Comparison of ENCODE assay signal across 9 mouse cellular contexts in genomic region chr4:94602496-94603030, GRCm38 (mm10). TPM values are rescaled to one million over a fixed set of nuclear protein-coding genes. Genes with fewer than 3 reads are reported as not detected.
DNase-seq lines count a peak whose midpoint lies in the region; ATAC-seq and TF ChIP-seq lines count a peak whose summit lies in the region.
"Had no signal": no experiment of that assay in that cellular context is flagged by ENCODE, and none has a peak within 500 bp of the region (broad histone marks: within the 10 kb centered on the region; RNA-seq: fewer than 3 reads in every experiment).

No protein-coding gene starts in this region.

- H3K79me2 ChIP-seq in MEL (ENCODE audit: control insufficient read depth, insufficient read depth, low read length, poor library complexity), result peaks cover 44% of the 10 kb centered on the region

- DNase-seq in heart, postnatal 25 days (ENCODE audit: low spot score), result no peak
- DNase-seq in MEL (ENCODE audit: low read depth, low spot score), result no peak
- DNase-seq in spleen, postnatal 14 days (ENCODE audit: low spot score in 2 of 2), result no peak
- DNase-seq in retina, embryonic 14.5 days (ENCODE audit: low spot score), result no peak

- TF ChIP-seq EP300 in MEL (IDR thresholded peaks at IDR 0.05; ENCODE audit: low read depth in 1 of 2, low read length in 2 of 2), result no peak

- peak overlapping the region; percentile 94 for H3K27ac ChIP-seq in heart, embryonic 15.5 days
- H3K27ac ChIP-seq in MEL (ENCODE audit: control insufficient read depth, low read depth, low read length), result peak overlapping the region; percentile 55
- peak overlapping the region; percentile 93 for H3K27ac ChIP-seq in forebrain, embryonic 15.5 days (replicated peaks)
- peak overlapping the region; percentile 83 for H3K27ac ChIP-seq in liver, embryonic 15.5 days (replicated peaks)
- peak overlapping the region; percentile 75 for H3K27ac ChIP-seq in stomach, embryonic 16.5 days (ENCODE audit: low read length)

- no peaks in the 10 kb centered on the region for H3K9me3 ChIP-seq in heart, embryonic 15.5 days (replicated peaks)
- no peaks in the 10 kb centered on the region for H3K9me3 ChIP-seq in MEL (replicated peaks; ENCODE audit: insufficient read depth, low read length)
- no peaks in the 10 kb centered on the region for H3K9me3 ChIP-seq in forebrain, embryonic 15.5 days
- H3K9me3 ChIP-seq in liver, embryonic 15.5 days (replicated peaks), result no peaks in the 10 kb centered on the region
- no peaks in the 10 kb centered on the region for H3K9me3 ChIP-seq in stomach, embryonic 16.5 days (replicated peaks; ENCODE audit: control insufficient read depth, low read length)

- peak overlapping the region; percentile 98 for H3K9ac ChIP-seq in heart, embryonic 15.5 days
- H3K9ac ChIP-seq in MEL (ENCODE audit: control insufficient read depth, low read depth, low read length, poor library complexity, severe bottlenecking), result peak overlapping the region; percentile 97
- peak overlapping the region; percentile 69 for H3K9ac ChIP-seq in forebrain, embryonic 15.5 days (replicated peaks)
- H3K9ac ChIP-seq in liver, embryonic 15.5 days, result peak overlapping the region; percentile 84
- H3K9ac ChIP-seq in stomach, embryonic 16.5 days (ENCODE audit: low read length), result peak overlapping the region; percentile 81

- H3K36me3 ChIP-seq in heart, embryonic 15.5 days, result no peaks in the 10 kb centered on the region
- H3K36me3 ChIP-seq in MEL (ENCODE audit: control insufficient read depth in 1 of 2, insufficient read depth in 2 of 2, low read length in 2 of 2), result peaks cover 0 to 21% of the 10 kb centered on the region in 2 experiments; a peak in 3 of 4 replicates
- H3K36me3 ChIP-seq in forebrain, embryonic 15.5 days, result no peaks in the 10 kb centered on the region
- H3K36me3 ChIP-seq in liver, embryonic 15.5 days (replicated peaks), result no peaks in the 10 kb centered on the region
- no peaks in the 10 kb centered on the region for H3K36me3 ChIP-seq in stomach, embryonic 16.5 days (ENCODE audit: control insufficient read depth, insufficient read depth, low read length)

- H3K4me1 ChIP-seq in heart, embryonic 15.5 days (replicated peaks), result peaks cover 22% of the 10 kb centered on the region
- peaks cover 4 to 10% of the 10 kb centered on the region in 2 experiments for H3K4me1 ChIP-seq in MEL (ENCODE audit: control insufficient read depth in 1 of 2, insufficient read depth in 2 of 2, low read length in 2 of 2)
- H3K4me1 ChIP-seq in forebrain, embryonic 15.5 days, result peaks cover 28% of the 10 kb centered on the region
- H3K4me1 ChIP-seq in liver, embryonic 15.5 days (replicated peaks), result peaks cover 26% of the 10 kb centered on the region
- peaks cover 6% of the 10 kb centered on the region; the same call in 1 of the 2 replicates for H3K4me1 ChIP-seq in stomach, embryonic 16.5 days (ENCODE audit: control insufficient read depth, insufficient read depth, low read length)

- no peak for TF ChIP-seq RAD21 in MEL (IDR thresholded peaks at IDR 0.05; ENCODE audit: low read depth, low read length)

- no peak; the same call in 1 of the 2 replicates for ATAC-seq in heart, embryonic 15.5 days (replicated peaks; ENCODE audit: insufficient number of reproducible peaks, insufficient read depth, low FRiP score, low read depth)
- no peak for ATAC-seq in forebrain, embryonic 15.5 days (replicated peaks)
- ATAC-seq in liver, embryonic 15.5 days (ENCODE audit: insufficient read depth), result peak; percentile 68
- no peak; the same call in none of the 2 replicates for ATAC-seq in stomach, embryonic 16.5 days (ENCODE audit: insufficient read depth, low FRiP score)

- WGBS in heart, embryonic 15.5 days, result under 1% methylated on average over 33 of the region's 33 CpGs
- WGBS in forebrain, embryonic 15.5 days, result under 1% methylated on average over 33 of the region's 33 CpGs
- WGBS in liver, embryonic 15.5 days (ENCODE audit: insufficient replicate concordance), result under 1% methylated on average over 33 of the region's 33 CpGs
- WGBS in stomach, embryonic 16.5 days, result under 1% methylated on average over 33 of the region's 33 CpGs

- no peak for TF ChIP-seq CTCF in MEL (IDR thresholded peaks at IDR 0.05 in 2 of 3, conservative IDR thresholded peaks at IDR 0.05 in 1 of 3; ENCODE audit: control insufficient read depth in 1 of 3, insufficient read depth in 1 of 3, low read depth in 2 of 3, low read length in 3 of 3, poor library complexity in 1 of 3, severe bottlenecking in 1 of 3)

- no peak; a peak in 1 of 4 replicates for TF ChIP-seq POLR2A in MEL (IDR thresholded peaks at IDR 0.05; ENCODE audit: control insufficient read depth in 1 of 2, insufficient read depth in 1 of 2, low read depth in 1 of 2, low read length in 2 of 2, poor library complexity in 1 of 2)

- H3K27me3 ChIP-seq in heart, embryonic 15.5 days, result no peaks in the 10 kb centered on the region
- no peaks in the 10 kb centered on the region for H3K27me3 ChIP-seq in MEL (ENCODE audit: control insufficient read depth in 1 of 2, insufficient read depth in 2 of 2, low read length in 2 of 2)
- H3K27me3 ChIP-seq in forebrain, embryonic 15.5 days, result no peaks in the 10 kb centered on the region
- H3K27me3 ChIP-seq in liver, embryonic 15.5 days, result no peaks in the 10 kb centered on the region
- H3K27me3 ChIP-seq in stomach, embryonic 16.5 days (ENCODE audit: control insufficient read depth, insufficient read depth, low read length), result no peaks in the 10 kb centered on the region

- peak overlapping the region; percentile 81 for H3K4me2 ChIP-seq in heart, embryonic 15.5 days
- H3K4me2 ChIP-seq in forebrain, embryonic 15.5 days (replicated peaks), result peak overlapping the region; percentile 77
- peak overlapping the region; percentile 88 for H3K4me2 ChIP-seq in liver, embryonic 15.5 days
- peak overlapping the region; percentile 76 for H3K4me2 ChIP-seq in stomach, embryonic 16.5 days (ENCODE audit: low read depth, low read length)

- peak overlapping the region; percentile 100 for H3K4me3 ChIP-seq in heart, embryonic 15.5 days
- peak overlapping the region; percentile 87 to 97 for H3K4me3 ChIP-seq in MEL (ENCODE audit: control insufficient read depth in 1 of 2, insufficient read depth in 1 of 2, low read depth in 2 of 2, low read length in 2 of 2)
- peak overlapping the region; percentile 61 for H3K4me3 ChIP-seq in forebrain, embryonic 15.5 days
- H3K4me3 ChIP-seq in liver, embryonic 15.5 days (replicated peaks), result peak overlapping the region; percentile 95
- H3K4me3 ChIP-seq in stomach, embryonic 16.5 days (replicated peaks; ENCODE audit: low read length), result peak overlapping the region; percentile 85

- intact Hi-C loops in heart, postnatal 25 days (cut with DNase I), result no loop called here

RNA-seq across cellular contexts. Expression of gene Plaa, which starts 0.5 kb away (rescaled TPM):
- 48.3 and 49.5 TPM in 2 replicates for polyA plus RNA-seq in heart, embryonic 15.5 days (2015; fragmentation: Nextera tagmentation; extraction: Ambion mirVana)
- 10 to 100 TPM; 41.8 to 45.6 TPM for total RNA-seq in heart, postnatal 25 days (2021)
- 85.1 and 103 TPM in 2 replicates for total RNA-seq in MEL (2012; rRNA removed)
- polyA plus RNA-seq in MEL (2012; ENCODE audit: insufficient read depth in 1 of 2, insufficient read length in 2 of 2, low read depth in 1 of 2, low replicate concordance in 2 of 2, missing spikeins in 1 of 2), result 100 to 1,000 TPM in 1 of 2 experiments, 10 to 100 TPM in 1; 63.7 to 102 TPM
- polyA plus RNA-seq in forebrain, embryonic 15.5 days (2015; fragmentation: Nextera tagmentation; extraction: Ambion mirVana), result 78.6 and 82.3 TPM in 2 replicates
- 25.9 and 26.4 TPM in 2 replicates for polyA plus RNA-seq in liver, embryonic 15.5 days (2015; fragmentation: Nextera tagmentation; extraction: Ambion mirVana)
- 47.4 and 55.6 TPM in 2 replicates for polyA plus RNA-seq in stomach, embryonic 16.5 days (2015; fragmentation: Nextera tagmentation; extraction: Ambion mirVana)

RNA-seq across cellular contexts. Expression of gene Ift74, which starts 11.7 kb away (rescaled TPM):
- polyA plus RNA-seq in heart, embryonic 15.5 days (2015; fragmentation: Nextera tagmentation; extraction: Ambion mirVana), result 12.3 and 13.9 TPM in 2 replicates
- total RNA-seq in heart, postnatal 25 days (2021), result 1 to 10 TPM; 4.8 to 5.3 TPM
- total RNA-seq in MEL (2012; rRNA removed), result 12.3 and 14.5 TPM in 2 replicates
- polyA plus RNA-seq in MEL (2012; ENCODE audit: insufficient read depth in 1 of 2, insufficient read length in 2 of 2, low read depth in 1 of 2, low replicate concordance in 2 of 2, missing spikeins in 1 of 2), result 10 to 100 TPM in 1 of 2 experiments, not detected in 1; 10.2 TPM
- 29.2 and 29.7 TPM in 2 replicates for polyA plus RNA-seq in forebrain, embryonic 15.5 days (2015; fragmentation: Nextera tagmentation; extraction: Ambion mirVana)
- 1.8 and 1.9 TPM in 2 replicates for polyA plus RNA-seq in liver, embryonic 15.5 days (2015; fragmentation: Nextera tagmentation; extraction: Ambion mirVana)
- polyA plus RNA-seq in stomach, embryonic 16.5 days (2015; fragmentation: Nextera tagmentation; extraction: Ambion mirVana), result 19.4 and 20.9 TPM in 2 replicates

RNA-seq across cellular contexts. Expression of gene Caap1, which starts 46.0 kb away (rescaled TPM):
- 9.5 and 10.0 TPM in 2 replicates for polyA plus RNA-seq in heart, embryonic 15.5 days (2015; fragmentation: Nextera tagmentation; extraction: Ambion mirVana)
- total RNA-seq in heart, postnatal 25 days (2021), result 1 to 10 TPM; 3.9 to 4.5 TPM
- 12.8 and 13.0 TPM in 2 replicates for total RNA-seq in MEL (2012; rRNA removed)
- 10 to 100 TPM in 1 of 2 experiments, not detected in 1; 13.9 TPM for polyA plus RNA-seq in MEL (2012; ENCODE audit: insufficient read depth in 1 of 2, insufficient read length in 2 of 2, low read depth in 1 of 2, low replicate concordance in 2 of 2, missing spikeins in 1 of 2)
- 20.9 and 25.5 TPM in 2 replicates for polyA plus RNA-seq in forebrain, embryonic 15.5 days (2015; fragmentation: Nextera tagmentation; extraction: Ambion mirVana)
- 7.5 and 9.1 TPM in 2 replicates for polyA plus RNA-seq in liver, embryonic 15.5 days (2015; fragmentation: Nextera tagmentation; extraction: Ambion mirVana)
- 13.2 TPM in 2 replicates for polyA plus RNA-seq in stomach, embryonic 16.5 days (2015; fragmentation: Nextera tagmentation; extraction: Ambion mirVana)

RNA-seq across cellular contexts. Expression of gene Gm10306, which starts 46.2 kb away (rescaled TPM):
- not detected in 2 replicates for polyA plus RNA-seq in heart, embryonic 15.5 days (2015; fragmentation: Nextera tagmentation; extraction: Ambion mirVana)
- not detected for total RNA-seq in heart, postnatal 25 days (2021)
- total RNA-seq in MEL (2012; rRNA removed), result 0.85 and 1.0 TPM in 2 replicates
- not detected for polyA plus RNA-seq in MEL (2012; ENCODE audit: insufficient read depth in 1 of 2, insufficient read length in 2 of 2, low read depth in 1 of 2, low replicate concordance in 2 of 2, missing spikeins in 1 of 2)
- polyA plus RNA-seq in forebrain, embryonic 15.5 days (2015; fragmentation: Nextera tagmentation; extraction: Ambion mirVana), result 0.41 TPM in 1 of 2 replicates, not detected in the other
- not detected in 2 replicates for polyA plus RNA-seq in liver, embryonic 15.5 days (2015; fragmentation: Nextera tagmentation; extraction: Ambion mirVana)
- polyA plus RNA-seq in stomach, embryonic 16.5 days (2015; fragmentation: Nextera tagmentation; extraction: Ambion mirVana), result not detected in 2 replicates
- total RNA-seq: neutrophil, adult 5-6 weeks had no signal

RNA-seq across cellular contexts. Expression of gene Lrrc19, which starts 47.4 kb away (rescaled TPM):
- 0.21 and 0.39 TPM in 2 replicates for polyA plus RNA-seq in heart, embryonic 15.5 days (2015; fragmentation: Nextera tagmentation; extraction: Ambion mirVana)
- total RNA-seq in heart, postnatal 25 days (2021), result not detected
- total RNA-seq in MEL (2012; rRNA removed), result not detected in 2 replicates
- under 1 TPM in 1 of 2 experiments, not detected in 1; 0.04 TPM for polyA plus RNA-seq in MEL (2012; ENCODE audit: insufficient read depth in 1 of 2, insufficient read length in 2 of 2, low read depth in 1 of 2, low replicate concordance in 2 of 2, missing spikeins in 1 of 2)
- 0.29 and 0.38 TPM in 2 replicates for polyA plus RNA-seq in forebrain, embryonic 15.5 days (2015; fragmentation: Nextera tagmentation; extraction: Ambion mirVana)
- 0.03 and 0.07 TPM in 2 replicates for polyA plus RNA-seq in liver, embryonic 15.5 days (2015; fragmentation: Nextera tagmentation; extraction: Ambion mirVana)
- 1.0 and 1.7 TPM in 2 replicates for polyA plus RNA-seq in stomach, embryonic 16.5 days (2015; fragmentation: Nextera tagmentation; extraction: Ambion mirVana)
- total RNA-seq: neutrophil, adult 5-6 weeks had no signal
